Mouse (Mus musculus) lung, adult 2 months (tissue): ENCODE measurements around the gene Nfatc2. TPM values are rescaled to one million over a fixed set of nuclear protein-coding genes. Genes with fewer than 3 reads are reported as not detected.
A peak's percentile ranks its signal among the peaks of the same experiment; 100 is the strongest.

ENCODE experiments used
- DNase-seq: peaks from one replicate; pipeline ENCODE4 v3.0.0; 2022
- H3K4me1 ChIP-seq: fragments of 200-500 bp; 2 replicates; pipeline ENCODE4 v1.6.1; 2011; ENCODE audit warnings: low read length; ENCODE audit not compliant: control insufficient read depth, insufficient read depth
- H3K4me3 ChIP-seq: fragments of 200-500 bp; replicated peaks from 2 replicates; pipeline ENCODE3; 2011; ENCODE audit warnings: low read depth, mild to moderate bottlenecking, control low read depth, low read length; ENCODE audit errors: extremely low read depth
- CTCF ChIP-seq: fragments of 200-500 bp; IDR thresholded peaks from 2 replicates; pipeline ENCODE4 v1.5.1; 2011; ENCODE audit warnings: mild to moderate bottlenecking, low read length, control low read depth; ENCODE audit not compliant: insufficient read depth
- POLR2A ChIP-seq: fragments of 200-500 bp; IDR thresholded peaks from 2 replicates; pipeline ENCODE4 v1.6.1; 2011; ENCODE audit warnings: low read depth, mild to moderate bottlenecking, control low read depth, low read length, borderline replicate concordance; ENCODE audit errors: extremely low read depth
- WGBS: fragments of 180-500 bp; shearing (Covaris S2); methylation state at CpG from one replicate; pipeline ENCODE4 v1.1.7; 2018; 5-methylcytosine and 5-hydroxymethylcytosine counted together
- polyA plus RNA-seq: library from polyadenylated mRNA; depleted of rRNA; stranded (reverse); fragments of >200 nt; gene quantifications from 2 replicates; pipeline ENCODE4 v1.2.3, GENCODE M21; 2012

Nfatc2 gene
- polyA plus RNA-seq, 1 experiment: 3.2 TPM

DNA sequence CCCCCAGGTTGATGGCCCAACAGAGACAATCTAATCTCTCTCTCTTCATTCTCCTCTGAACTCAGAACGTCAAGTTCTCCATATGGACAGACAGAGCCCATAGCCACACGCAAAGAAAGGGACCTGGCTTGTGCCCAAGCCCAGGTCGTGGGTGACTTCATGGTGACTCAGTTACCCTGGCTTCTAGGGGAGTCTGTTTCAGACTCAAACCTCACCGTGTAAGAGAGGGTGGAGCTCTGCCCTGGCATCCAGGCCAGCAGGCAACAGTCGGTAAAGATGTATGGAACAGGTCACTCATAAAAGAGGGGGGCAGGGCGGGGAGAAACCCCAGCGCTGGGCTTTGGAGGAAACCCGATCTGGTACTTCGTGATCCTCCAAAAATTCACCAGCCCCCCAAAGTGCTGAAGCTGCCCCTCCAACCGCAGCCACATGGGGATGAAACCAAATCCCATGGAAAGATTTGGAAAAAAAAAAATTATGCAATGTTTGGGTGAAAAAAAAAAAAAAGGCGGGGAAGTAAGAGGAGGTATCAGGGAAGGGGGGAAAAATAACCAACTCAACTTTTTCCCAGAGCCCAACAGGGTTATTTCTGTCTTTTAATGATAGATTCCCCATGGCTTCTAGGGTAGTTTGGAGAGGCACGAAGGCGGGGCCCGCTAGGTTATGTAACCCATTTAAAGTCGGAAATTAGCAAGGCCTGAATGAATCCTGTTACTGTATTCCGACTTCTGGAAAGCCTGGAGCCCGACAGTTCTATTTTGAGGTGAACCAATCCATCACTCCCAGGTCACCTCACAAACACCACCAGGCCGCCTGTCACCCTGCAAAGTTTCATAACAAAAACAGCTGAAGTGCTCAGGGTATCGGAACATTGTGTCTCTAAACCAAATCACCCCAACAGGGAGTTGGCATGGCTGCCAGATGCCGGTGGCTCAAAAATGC lies 26.6 kb upstream of the Nfatc2 start:
- Histone ChIP-seq H3K4me1 (no peaks in the 10 kb centered on the region), H3K4me3 (no peak overlapping the region)
- peak; percentile 19 for DNase-seq
- WGBS: 56% methylated on average over 20 of the region's 20 CpGs
- no peak for TF ChIP-seq CTCF
- TF ChIP-seq POLR2A: no peak

DNA sequence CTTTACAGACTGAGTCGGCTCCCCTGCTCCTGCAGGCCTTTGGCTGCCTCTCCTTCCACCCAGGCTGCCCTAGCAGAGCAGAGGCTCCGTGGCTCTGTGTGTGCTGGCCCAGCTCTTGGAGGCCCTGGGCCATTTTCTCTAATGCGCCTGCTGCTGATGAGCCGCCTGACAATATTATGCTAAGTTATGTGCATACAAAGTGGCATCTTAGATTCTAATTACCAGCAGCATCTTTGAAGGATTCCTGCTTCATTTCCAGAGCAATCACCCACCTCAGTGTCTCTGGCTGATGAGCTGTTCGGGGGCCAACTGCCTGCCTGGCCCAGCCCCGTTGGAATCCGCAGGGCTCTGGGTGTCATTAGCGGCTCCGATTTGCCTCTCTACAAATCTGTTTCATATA lies 24.9 kb upstream of the Nfatc2 start:
- no peak for DNase-seq
- TF ChIP-seq CTCF (no peak), POLR2A (no peak)
- Histone ChIP-seq H3K4me3 (no peak overlapping the region), H3K4me1 (no peaks in the 10 kb centered on the region)
- 91% methylated on average over 9 of the region's 9 CpGs for WGBS

DNA sequence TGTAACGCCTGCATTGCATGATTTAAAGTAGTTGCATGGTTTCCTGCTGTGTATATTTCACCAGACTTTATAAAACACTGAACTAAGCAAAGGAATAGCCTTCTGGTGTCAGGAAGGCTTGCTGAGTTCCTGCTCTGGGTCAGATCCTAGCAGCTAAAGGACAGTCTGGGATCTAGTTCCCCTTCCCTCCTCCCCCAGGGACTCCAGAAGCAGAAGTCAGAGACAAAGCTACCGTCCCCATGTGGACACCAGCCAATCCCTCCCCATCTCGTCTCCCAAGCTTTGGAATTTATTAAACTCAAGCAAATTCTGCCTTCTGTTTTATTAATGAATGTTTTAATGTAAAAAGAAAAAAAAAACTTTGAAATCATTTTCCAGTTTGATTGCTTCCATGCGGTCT lies 23.6 kb upstream of the Nfatc2 start:
- whole genome bisulfite sequencing: 68% methylated on average over 4 of the region's 4 CpGs
- H3K4me3 ChIP-seq: no peak overlapping the region
- TF ChIP-seq CTCF: no peak
- no peak for TF ChIP-seq POLR2A
- no peaks in the 10 kb centered on the region for H3K4me1 ChIP-seq
- DNase-seq: no peak

DNA sequence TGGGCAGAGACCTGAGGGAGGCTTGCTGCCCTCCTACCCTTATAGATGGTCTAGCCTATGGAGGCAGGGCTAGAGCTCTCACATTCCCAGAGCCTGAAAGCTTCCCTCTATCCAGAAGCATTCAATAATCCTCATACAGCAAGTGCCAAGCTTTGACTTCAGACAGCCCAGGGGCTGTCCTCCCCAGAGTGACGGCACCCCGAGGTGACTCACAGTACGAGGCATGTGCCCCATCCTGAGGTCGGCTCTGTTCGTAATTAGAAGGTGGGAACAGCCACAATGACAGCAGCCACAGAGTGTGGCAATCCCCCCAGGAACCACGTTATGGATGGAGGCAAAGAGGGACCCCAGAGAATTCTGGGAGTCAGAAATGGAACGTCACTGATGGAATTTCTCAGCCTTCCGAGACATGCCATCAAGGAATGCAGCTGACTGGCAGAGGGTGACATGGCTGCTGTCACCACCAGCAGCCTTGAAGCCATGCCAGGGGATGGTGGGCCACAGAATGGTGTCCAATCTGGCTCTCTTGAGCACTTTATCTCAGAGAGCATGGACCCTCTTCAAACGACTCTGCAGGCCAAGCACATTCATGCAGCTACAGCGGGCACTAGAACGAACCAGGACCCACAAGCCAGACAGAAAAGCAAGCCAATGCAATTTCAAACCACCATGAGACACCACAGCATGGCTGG lies 19.8 kb upstream of the Nfatc2 start:
- TF ChIP-seq POLR2A (no peak), CTCF (no peak)
- H3K4me1 ChIP-seq: no peaks in the 10 kb centered on the region
- no peak for DNase-seq
- H3K4me3 ChIP-seq: no peak overlapping the region
- 72% methylated on average over 11 of the region's 11 CpGs for WGBS

DNA sequence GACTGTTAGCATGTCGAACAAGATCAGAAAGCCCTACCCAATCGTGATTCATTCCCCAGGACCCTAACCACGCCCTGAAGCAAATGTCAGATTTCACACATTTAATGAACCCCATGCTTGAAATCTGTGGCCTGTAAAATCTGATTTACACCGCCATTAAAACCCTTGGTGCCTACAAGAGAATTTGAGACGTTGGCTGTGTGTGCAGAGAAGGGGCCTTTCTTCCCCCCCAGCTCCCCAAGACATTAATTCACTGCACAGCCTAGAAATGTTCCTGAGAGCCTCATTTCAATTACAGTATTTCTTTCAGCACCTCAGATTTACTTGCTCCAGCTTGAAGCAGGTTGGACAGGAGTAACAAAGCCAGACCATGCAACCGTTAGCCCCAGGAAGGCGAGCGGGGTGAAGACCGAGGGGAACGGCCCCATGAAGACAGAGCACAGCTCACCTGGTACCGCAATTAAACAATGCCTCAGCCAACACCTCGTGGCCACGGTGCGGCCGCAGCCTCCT lies 16.8 kb upstream of the Nfatc2 start:
- no peak overlapping the region for H3K4me3 ChIP-seq
- TF ChIP-seq POLR2A (no peak), CTCF (no peak)
- DNase-seq: no peak
- 80% methylated on average over 15 of the region's 15 CpGs for WGBS
- no peaks in the 10 kb centered on the region for H3K4me1 ChIP-seq

DNA sequence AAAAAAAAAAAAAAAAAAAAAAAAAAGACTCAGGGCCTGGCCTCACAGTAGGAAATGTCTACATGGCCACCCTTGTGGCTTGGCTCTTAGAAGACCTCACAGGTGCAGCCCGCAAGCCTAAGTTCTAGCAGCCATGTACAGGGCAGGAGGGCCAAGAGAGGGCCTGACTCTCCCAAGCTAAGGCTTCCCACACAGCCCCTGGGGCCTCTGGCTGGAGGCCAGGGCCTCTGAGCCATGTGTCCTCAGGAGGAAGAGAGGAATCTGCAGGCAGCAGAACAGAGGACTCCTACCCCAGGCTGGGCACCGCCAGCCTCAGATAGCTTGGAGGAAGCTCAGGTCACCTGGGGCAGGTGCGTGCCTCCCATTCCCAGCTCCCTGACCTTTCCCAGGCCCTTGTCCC lies 13.7 kb upstream of the Nfatc2 start:
- 82% methylated on average over 3 of the region's 3 CpGs for WGBS
- no peak for DNase-seq

DNA sequence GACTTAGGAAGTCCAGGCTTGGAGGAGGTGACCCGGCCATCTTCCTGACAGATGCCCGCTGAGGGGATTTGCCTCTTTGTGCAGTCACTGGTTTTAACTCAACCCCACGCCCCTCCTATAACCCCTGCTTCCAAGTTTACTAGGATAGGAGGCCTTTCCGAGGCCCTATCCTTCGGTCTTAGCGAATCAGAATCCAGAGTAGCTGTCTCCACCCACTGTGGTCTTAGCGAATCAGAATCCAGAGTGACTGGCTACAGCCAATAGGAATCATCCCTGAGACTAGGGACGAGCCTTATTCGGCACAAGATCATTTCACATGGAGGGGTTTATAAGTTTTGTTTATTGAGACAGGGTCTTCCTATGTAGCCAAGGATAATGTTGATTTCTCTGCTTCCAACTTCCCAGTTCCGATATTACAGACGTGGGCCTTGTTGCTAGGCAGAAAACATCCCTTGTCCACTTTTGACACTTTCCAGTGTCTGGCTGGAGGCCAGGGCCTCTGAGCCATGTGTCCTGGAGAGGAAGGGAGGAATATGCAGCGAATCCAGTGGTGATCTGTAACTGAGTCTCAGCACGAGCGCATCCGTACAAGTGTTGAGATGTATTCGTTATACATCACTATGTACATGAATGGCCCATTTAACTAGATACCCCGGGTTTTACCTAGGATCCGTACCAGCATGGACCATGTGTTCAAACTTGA lies 12.9 kb upstream of the Nfatc2 start:
- TF ChIP-seq POLR2A (no peak), CTCF (no peak)
- Histone ChIP-seq H3K4me1 (no peaks in the 10 kb centered on the region), H3K4me3 (no peak overlapping the region)
- DNase-seq: no peak
- 72% methylated on average over 18 of the region's 18 CpGs for WGBS

More for the DNA sequence above, 13.7 kb upstream of the Nfatc2 start:
- H3K4me3 ChIP-seq: no peak overlapping the region
- H3K4me1 ChIP-seq: no peaks in the 10 kb centered on the region
- TF ChIP-seq POLR2A: no peak
- no peak for TF ChIP-seq CTCF

DNA sequence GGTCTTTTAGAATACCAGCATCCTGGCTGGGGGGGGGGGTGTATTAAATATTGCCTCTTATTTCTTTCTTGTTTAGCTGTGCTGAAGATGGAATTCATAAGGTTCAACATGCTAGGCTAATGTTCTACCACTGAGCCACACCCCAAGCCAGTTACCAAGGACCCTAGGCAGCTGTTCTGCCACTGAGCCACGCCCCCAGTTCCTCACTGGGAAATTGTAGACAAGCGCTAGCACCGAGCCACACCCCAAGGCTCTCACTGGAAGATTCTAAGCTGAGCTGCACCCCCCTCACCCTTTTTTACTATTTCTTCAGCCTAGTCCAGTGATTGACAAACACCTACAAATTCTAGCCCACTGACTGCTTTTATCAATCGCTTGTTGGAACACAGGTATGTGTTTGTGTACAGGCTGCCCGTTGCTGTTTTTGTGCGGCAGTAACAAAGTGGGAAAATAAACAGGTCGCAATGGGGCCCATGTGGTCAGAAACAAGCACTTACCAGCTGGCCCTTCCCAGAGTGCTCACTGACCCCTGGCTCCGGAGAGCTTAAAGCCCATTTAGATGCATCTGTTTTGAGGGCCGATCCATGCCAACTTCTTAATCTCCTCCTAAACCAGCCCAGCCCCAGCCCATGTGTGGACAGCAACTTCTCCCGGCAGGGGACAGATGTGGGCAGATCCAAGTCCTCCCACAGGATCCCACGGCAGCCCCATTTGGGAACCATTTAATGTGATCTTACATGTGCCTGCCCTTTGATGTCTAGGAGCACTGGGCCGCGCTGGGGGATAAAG lies 11.8 kb upstream of the Nfatc2 start:
- 52% methylated on average over 13 of the region's 13 CpGs for WGBS
- TF ChIP-seq CTCF (no peak), POLR2A (no peak)
- H3K4me1 ChIP-seq: no peaks in the 10 kb centered on the region
- DNase-seq: no peak
- H3K4me3 ChIP-seq: no peak overlapping the region
